Mouse (Mus musculus) limb, embryonic 13.5 days (tissue): ENCODE results near the gene Hist1h1c. TPM values are rescaled to one million over a fixed set of nuclear protein-coding genes. Genes with fewer than 3 reads are reported as not detected.
A peak's percentile ranks its signal among the peaks of the same experiment; 100 is the strongest.
"Not testable (repeated sequence)": the region's sequence is repeated elsewhere in the genome, so short reads cannot be mapped to it uniquely, and the experiment has no call there.

ENCODE experiments used
- ATAC-seq: fragments of 200-750 bp; cut with Nextera tagmentation; 2 replicates; pipeline ENCODE4 v1.8.0; 2017; ENCODE audit warnings: low read depth, moderate number of reproducible peaks, moderate TSS enrichment; ENCODE audit not compliant: low FRiP score
- H3K27ac ChIP-seq: fragments of 300-500 bp; sonication (generic); 2 replicates; pipeline ENCODE4 v1.5.1; 2015; ENCODE audit warnings: inconsistent platforms, mild to moderate bottlenecking, moderate library complexity
- H3K27me3 ChIP-seq: fragments of 300-500 bp; sonication (generic); 2 replicates; pipeline ENCODE4 v1.6.1; 2015; ENCODE audit warnings: mild to moderate bottlenecking, inconsistent platforms
- H3K36me3 ChIP-seq: fragments of 300-500 bp; sonication (generic); 2 replicates; pipeline ENCODE4 v1.6.1; 2015; ENCODE audit warnings: inconsistent platforms, mild to moderate bottlenecking, moderate library complexity
- H3K4me1 ChIP-seq: fragments of 300-500 bp; sonication (generic); 2 replicates; pipeline ENCODE4 v1.6.1; 2015; ENCODE audit warnings: inconsistent platforms
- H3K4me2 ChIP-seq: fragments of 300-500 bp; sonication (generic); replicated peaks from 2 replicates; pipeline ENCODE4 v1.6.1; 2015; ENCODE audit warnings: inconsistent platforms, mild to moderate bottlenecking, moderate library complexity
- H3K4me3 ChIP-seq: fragments of 300-500 bp; sonication (generic); 2 replicates; pipeline ENCODE4 v1.5.1; 2015; ENCODE audit warnings: moderate library complexity, mild to moderate bottlenecking, inconsistent platforms
- H3K9ac ChIP-seq: fragments of 300-500 bp; sonication (generic); 2 replicates; pipeline ENCODE4 v1.6.1; 2015; ENCODE audit warnings: mild to moderate bottlenecking, inconsistent platforms
- H3K9me3 ChIP-seq: fragments of 300-500 bp; sonication (generic); 2 replicates; pipeline ENCODE4 v1.6.1; 2016; ENCODE audit warnings: inconsistent platforms
- WGBS: fragments of 180-500 bp; shearing (Covaris S2); methylation state at CpG from one replicate; pipeline ENCODE4 v1.1.7; 2015; 5-methylcytosine and 5-hydroxymethylcytosine counted together
- polyA plus RNA-seq: library from polyadenylated mRNA; unstranded; fragments of >200 nt; fragmentation: Nextera tagmentation; extraction: Ambion mirVana; gene quantifications from 2 replicates; pipeline ENCODE4 v1.2.1, GENCODE M21; 2015

Gene Hist1h1c
- polyA plus RNA-seq, 1 experiment from 2014 or later: 22.0 TPM

DNA sequence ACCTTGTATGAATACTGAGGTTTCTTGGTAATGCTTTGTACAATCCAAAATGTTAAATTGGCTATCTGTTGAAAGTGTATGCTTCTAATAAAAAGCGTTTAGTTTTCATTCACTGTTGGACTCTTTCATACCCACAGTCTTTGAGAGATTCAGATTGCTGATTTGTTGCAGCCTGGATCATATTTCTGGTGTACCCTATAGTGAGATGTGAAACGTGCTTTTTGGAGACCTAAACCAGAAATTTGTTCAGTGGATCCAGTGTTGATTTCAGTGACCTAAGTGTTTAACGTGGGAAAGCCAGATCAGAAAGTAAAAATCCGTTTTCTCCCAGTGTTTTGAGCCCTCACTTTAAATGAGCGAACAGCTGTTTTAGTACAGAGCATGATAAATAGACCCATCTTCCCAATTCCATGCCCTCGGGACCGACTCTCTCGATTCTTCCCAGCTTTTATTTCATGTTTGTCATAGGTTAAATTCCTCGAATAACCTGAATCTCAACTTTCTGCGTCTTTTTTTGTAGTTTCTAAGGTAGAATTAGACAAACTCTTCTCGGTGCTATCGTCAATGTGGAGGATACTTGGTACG lies 1.7 kb downstream of the Hist1h1c start:
- H3K27me3 ChIP-seq: no peaks in the 10 kb centered on the region
- 29% methylated on average over 13 of the region's 13 CpGs for WGBS
- no peaks in the 10 kb centered on the region for H3K9me3 ChIP-seq
- H3K4me2 ChIP-seq: peak overlapping the region; percentile 95
- peak overlapping the region; percentile 64 for H3K4me3 ChIP-seq
- H3K27ac ChIP-seq: peak overlapping the region; percentile 98
- H3K4me1 ChIP-seq: peaks cover 21% of the 10 kb centered on the region
- H3K36me3 ChIP-seq: no peaks in the 10 kb centered on the region
- H3K9ac ChIP-seq: peak overlapping the region; percentile 89
- no peak for ATAC-seq

DNA sequence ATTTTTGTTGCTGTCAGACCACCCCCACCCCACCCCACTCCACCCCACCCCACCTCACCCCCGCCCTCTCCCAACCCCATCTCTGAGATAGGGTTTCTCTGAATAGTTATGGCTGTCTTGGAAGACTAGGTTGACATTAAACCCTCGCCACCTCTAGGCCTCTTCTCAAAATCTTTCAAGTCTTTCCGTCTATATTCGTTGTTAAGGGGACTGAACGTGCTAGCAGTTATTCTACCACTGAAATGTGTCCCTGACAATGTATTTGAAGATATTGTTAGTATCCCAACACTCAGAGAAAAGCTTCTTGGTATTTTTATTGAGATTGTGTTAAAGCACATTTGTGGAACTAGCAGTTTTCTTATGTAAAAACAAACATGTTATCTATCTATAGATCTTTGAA lies 2.3 kb downstream of the Hist1h1c start:
- H3K4me1 ChIP-seq: peaks cover 21% of the 10 kb centered on the region
- H3K9ac ChIP-seq: peak overlapping the region; percentile 89; the same call in 1 of the 2 replicates
- H3K9me3 ChIP-seq: no peaks in the 10 kb centered on the region
- H3K4me2 ChIP-seq: peak overlapping the region; percentile 95
- H3K36me3 ChIP-seq: no peaks in the 10 kb centered on the region
- H3K4me3 ChIP-seq: peak overlapping the region; percentile 64
- 0 out of 2 replicates have a peak overlapping the region, but pooled peaks have one; percentile 58 for H3K27ac ChIP-seq
- H3K27me3 ChIP-seq: no peaks in the 10 kb centered on the region
- WGBS: 62% methylated on average over 5 of the region's 5 CpGs
- ATAC-seq: no peak

DNA sequence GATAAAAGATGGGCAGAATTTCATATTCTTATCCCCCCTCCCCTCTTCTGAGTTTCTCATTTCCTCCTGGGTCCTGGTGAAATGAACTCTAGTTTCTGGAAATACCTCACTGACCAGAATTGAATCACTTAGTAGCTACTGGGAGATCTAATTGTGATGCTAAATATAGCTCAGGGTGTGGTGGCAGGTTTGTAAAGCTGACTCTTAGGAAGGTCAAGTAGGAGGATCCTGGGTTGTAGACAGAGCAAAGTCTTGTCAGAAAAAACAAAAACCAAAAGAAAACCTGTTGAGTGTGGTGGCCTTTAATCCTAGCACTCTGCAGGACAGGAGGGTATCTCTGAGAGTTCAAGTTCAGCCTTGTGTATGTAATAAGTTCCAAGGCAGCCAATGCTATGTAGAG lies 3.4 kb downstream of the Hist1h1c start:
- Histone ChIP-seq H3K27me3 (no peaks in the 10 kb centered on the region), H3K9ac (no peak overlapping the region), H3K9me3 (no peaks in the 10 kb centered on the region), H3K4me1 (peaks cover 22% of the 10 kb centered on the region), H3K36me3 (no peaks in the 10 kb centered on the region), H3K27ac (no peak overlapping the region), H3K4me2 (no peak overlapping the region), H3K4me3 (no peak overlapping the region)
- no peak for ATAC-seq

GRCm38 (mm10) chr13:23743215-23743614 lies 4.6 kb downstream of the Hist1h1c start:
- Histone ChIP-seq H3K4me1 (peaks cover 29% of the 10 kb centered on the region), H3K4me2 (no peak overlapping the region), H3K27ac (no peak overlapping the region), H3K36me3 (no peaks in the 10 kb centered on the region), H3K9ac (no peak overlapping the region), H3K27me3 (no peaks in the 10 kb centered on the region), H3K4me3 (no peak overlapping the region), H3K9me3 (no peaks in the 10 kb centered on the region)
- 82% methylated on average over 5 of the region's 5 CpGs for WGBS
- no peak for ATAC-seq

DNA sequence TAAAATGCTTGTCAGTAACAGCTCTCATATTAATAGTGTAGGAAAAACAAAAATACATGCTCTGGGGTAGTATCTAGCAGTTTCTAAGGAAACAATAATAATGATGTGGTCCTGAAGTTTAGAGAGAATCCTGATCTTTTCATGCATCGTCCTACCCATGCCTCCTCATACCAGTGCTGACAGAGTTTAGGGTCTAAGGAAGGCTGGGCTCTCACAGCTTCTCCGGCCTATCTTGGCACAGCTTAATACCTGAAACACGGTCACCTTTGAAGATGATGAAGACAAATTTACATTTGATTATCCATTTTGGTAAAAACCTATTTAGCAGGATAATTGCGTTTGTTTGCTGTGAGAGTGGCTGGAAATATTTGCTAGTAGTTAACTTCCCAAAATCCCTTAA lies 5.4 kb downstream of the Hist1h1c start:
- peak overlapping the region; percentile 72; the same call in 1 of the 2 replicates for H3K27ac ChIP-seq
- peak overlapping the region; percentile 49 for H3K4me3 ChIP-seq
- no peaks in the 10 kb centered on the region for H3K36me3 ChIP-seq
- peak overlapping the region; percentile 69 for H3K4me2 ChIP-seq
- no peaks in the 10 kb centered on the region for H3K27me3 ChIP-seq
- H3K9me3 ChIP-seq: no peaks in the 10 kb centered on the region
- ATAC-seq: no peak
- peak overlapping the region; percentile 69 for H3K9ac ChIP-seq
- WGBS: 40% methylated on average over 4 of the region's 4 CpGs
- peaks cover 34% of the 10 kb centered on the region for H3K4me1 ChIP-seq

GRCm38 (mm10) chr13:23744421-23745380 lies 6.1 kb downstream of the Hist1h1c start:
- Histone ChIP-seq H3K4me3 (peak overlapping the region; percentile 49), H3K27me3 (no peaks in the 10 kb centered on the region), H3K27ac (peak overlapping the region; percentile 72), H3K36me3 (no peaks in the 10 kb centered on the region), H3K4me2 (peak overlapping the region; percentile 69), H3K9me3 (no peaks in the 10 kb centered on the region), H3K9ac (peak overlapping the region; percentile 69), H3K4me1 (peaks cover 34% of the 10 kb centered on the region)
- WGBS: under 1% methylated on average over 22 of the region's 36 CpGs
- ATAC-seq: no peak

- H3K9ac ChIP-seq: peak within 1 kb of the TSS; percentile 73
- no peaks in the 10 kb centered on the region for H3K9me3 ChIP-seq
- peak; percentile 74 for ATAC-seq
- H3K4me3 ChIP-seq: peak within 1 kb of the TSS; percentile 49
- peak within 1 kb of the TSS; percentile 99 for H3K27ac ChIP-seq
- under 1% methylated on average over 28 of the region's 28 CpGs for WGBS
- no peaks in the 10 kb centered on the region for H3K27me3 ChIP-seq
- peak within 1 kb of the TSS; percentile 69 for H3K4me2 ChIP-seq
- no peaks in the 10 kb centered on the region for H3K36me3 ChIP-seq
- peaks cover 30% of the 10 kb centered on the region for H3K4me1 ChIP-seq
These were observed 7.0 kb downstream of the Hist1h1c start, which contains the start of gene Hist1h3c for GRCm38 (mm10) chr13:23745381-23746161. Gene Hist1h3c, minus strand, starts transcription at chr13:23745602.

DNA sequence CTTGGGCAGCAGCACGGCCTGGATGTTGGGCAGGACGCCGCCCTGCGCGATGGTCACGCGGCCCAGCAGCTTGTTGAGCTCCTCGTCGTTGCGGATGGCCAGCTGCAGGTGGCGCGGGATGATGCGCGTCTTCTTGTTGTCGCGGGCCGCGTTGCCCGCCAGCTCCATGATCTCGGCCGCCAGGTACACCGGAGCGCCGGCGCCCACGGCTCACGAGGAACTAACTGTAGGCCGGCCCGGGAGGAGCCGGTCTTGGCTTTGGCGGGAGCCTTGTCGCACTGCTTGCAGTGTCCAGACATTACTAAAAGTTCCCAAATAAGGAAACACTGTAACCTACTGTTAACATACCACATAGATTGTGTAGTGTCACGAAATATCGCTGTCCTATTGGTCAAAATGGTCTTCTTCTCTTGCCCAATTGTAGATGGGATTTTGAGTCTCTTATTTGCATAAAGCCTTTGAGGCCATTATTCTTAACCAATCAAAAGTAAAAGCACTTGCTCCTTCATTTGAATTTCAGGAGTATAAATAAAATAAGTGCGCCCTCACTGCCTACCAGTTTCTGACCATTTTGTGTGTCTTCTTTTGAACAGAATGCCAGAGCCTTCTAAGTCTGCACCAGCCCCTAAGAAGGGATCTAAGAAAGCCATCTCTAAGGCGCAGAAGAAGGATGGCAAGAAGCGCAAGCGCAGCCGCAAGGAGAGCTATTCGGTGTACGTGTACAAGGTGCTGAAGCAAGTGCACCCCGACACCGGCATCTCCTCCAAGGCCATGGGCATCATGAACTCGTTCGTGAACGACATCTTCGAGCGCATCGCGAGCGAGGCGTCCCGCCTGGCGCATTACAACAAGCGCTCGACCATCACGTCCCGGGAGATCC lies 7.8 kb downstream of the Hist1h1c start, which contains the start of gene Hist1h2bb:
Gene Hist1h2bb (plus strand): TSS at position 534 of the 880 bp plus-strand sequence.
- peak within 1 kb of the TSS; percentile 69 for H3K4me2 ChIP-seq
- H3K4me1 ChIP-seq: peaks cover 25% of the 10 kb centered on the region
- H3K4me3 ChIP-seq: peak within 1 kb of the TSS; percentile 49
- ATAC-seq: peak; percentile 93
- H3K36me3 ChIP-seq, H3K27me3 ChIP-seq, H3K9me3 ChIP-seq: not testable (repeated sequence)
- H3K9ac ChIP-seq: peak within 1 kb of the TSS; percentile 73
- under 1% methylated on average over 44 of the region's 58 CpGs for WGBS
- peak within 1 kb of the TSS; percentile 99 for H3K27ac ChIP-seq

DNA sequence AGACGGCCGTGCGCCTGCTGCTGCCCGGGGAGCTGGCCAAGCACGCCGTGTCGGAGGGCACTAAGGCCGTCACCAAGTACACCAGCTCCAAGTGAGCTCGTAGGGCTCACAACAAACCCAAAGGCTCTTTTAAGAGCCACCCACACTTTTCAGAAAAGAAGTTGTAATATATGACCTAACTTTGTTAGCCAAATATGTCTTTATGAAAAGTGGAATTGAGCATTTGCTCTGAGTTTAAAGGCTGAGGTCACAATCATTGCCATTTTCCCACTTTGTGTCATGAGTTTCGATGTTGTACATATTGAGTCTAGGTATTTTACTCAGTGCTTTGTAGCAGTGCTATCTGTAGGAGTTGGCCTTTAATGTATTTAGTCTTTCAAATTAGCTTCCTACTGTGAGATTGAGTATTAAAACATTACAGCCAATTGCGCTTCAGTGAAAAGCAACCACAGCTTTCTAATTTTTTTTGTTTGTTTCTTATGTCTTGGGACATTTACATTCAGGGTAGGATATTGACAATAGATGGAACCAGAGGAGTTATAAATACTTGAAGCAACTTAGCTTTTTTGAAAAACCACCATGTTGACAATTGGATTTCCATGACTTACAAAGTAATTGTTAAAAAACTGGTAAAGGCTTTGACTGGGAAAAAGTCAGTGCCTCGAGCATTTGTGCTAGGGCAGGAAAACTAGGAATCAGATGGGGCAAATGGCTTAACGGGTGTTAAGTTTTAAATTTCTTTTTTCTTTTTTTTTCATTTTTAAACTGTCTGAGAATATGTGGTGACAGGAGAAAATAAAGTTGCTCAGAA lies 8.7 kb downstream of the Hist1h1c start:
- peak overlapping the region; percentile 49 for H3K4me3 ChIP-seq
- ATAC-seq: no peak
- no peaks in the 10 kb centered on the region for H3K36me3 ChIP-seq
- peaks cover 25% of the 10 kb centered on the region for H3K4me1 ChIP-seq
- H3K27ac ChIP-seq: peak overlapping the region; percentile 99
- peak overlapping the region; percentile 69 for H3K4me2 ChIP-seq
- no peaks in the 10 kb centered on the region for H3K9me3 ChIP-seq
- WGBS: 3% methylated on average over 13 of the region's 13 CpGs
- H3K9ac ChIP-seq: peak overlapping the region; percentile 68
- no peaks in the 10 kb centered on the region for H3K27me3 ChIP-seq

GRCm38 (mm10) chr13:23747892-23748288 lies 9.3 kb downstream of the Hist1h1c start:
- ATAC-seq: no peak
- H3K9ac ChIP-seq: peak overlapping the region; percentile 68
- H3K36me3 ChIP-seq: no peaks in the 10 kb centered on the region
- 9% methylated on average over 4 of the region's 4 CpGs for WGBS
- peak overlapping the region; percentile 69 for H3K4me2 ChIP-seq
- peak overlapping the region; percentile 49; the same call in 1 of the 2 replicates for H3K4me3 ChIP-seq
- peak overlapping the region; percentile 99 for H3K27ac ChIP-seq
- H3K27me3 ChIP-seq: no peaks in the 10 kb centered on the region
- H3K9me3 ChIP-seq: no peaks in the 10 kb centered on the region
- H3K4me1 ChIP-seq: peaks cover 29% of the 10 kb centered on the region
